Mouse (Mus musculus) heart, embryonic 12.5 days (tissue): ENCODE results near the gene Ppm1l. TPM values are rescaled to one million over a fixed set of nuclear protein-coding genes. Genes with fewer than 3 reads are reported as not detected.
"Not testable (repeated sequence)": the region's sequence is repeated elsewhere in the genome, so short reads cannot be mapped to it uniquely, and the experiment has no call there.

Experiments
- ATAC-seq: fragments of 200-750 bp; cut with Nextera tagmentation; 2 replicates; pipeline ENCODE4 v1.8.0; 2017; ENCODE audit warnings: moderate TSS enrichment, moderate library complexity; ENCODE audit not compliant: insufficient number of reproducible peaks, low FRiP score
- H3K27ac ChIP-seq: fragments of 300-500 bp; sonication (generic); 2 replicates; pipeline ENCODE4 v1.5.1; 2016; ENCODE audit warnings: mild to moderate bottlenecking, moderate library complexity; ENCODE audit not compliant: poor library complexity, severe bottlenecking
- H3K27me3 ChIP-seq: fragments of 300-500 bp; sonication (generic); replicated peaks from 2 replicates; pipeline ENCODE4 v1.6.1; 2016; ENCODE audit warnings: mild to moderate bottlenecking, moderate library complexity
- H3K36me3 ChIP-seq: fragments of 300-500 bp; sonication (generic); 2 replicates; pipeline ENCODE4 v1.6.1; 2016; ENCODE audit warnings: mild to moderate bottlenecking, moderate library complexity
- H3K4me1 ChIP-seq: fragments of 300-500 bp; sonication (generic); replicated peaks from 2 replicates; pipeline ENCODE4 v1.6.1; 2016; ENCODE audit warnings: mild to moderate bottlenecking
- H3K4me2 ChIP-seq: fragments of 300-500 bp; sonication (generic); 2 replicates; pipeline ENCODE4 v1.6.1; 2016; ENCODE audit warnings: mild to moderate bottlenecking, moderate library complexity
- H3K4me3 ChIP-seq: fragments of 300-500 bp; sonication (generic); 2 replicates; pipeline ENCODE4 v1.5.1; 2016; ENCODE audit warnings: mild to moderate bottlenecking
- H3K9ac ChIP-seq: fragments of 300-500 bp; sonication (generic); 2 replicates; pipeline ENCODE4 v1.6.1; 2016; ENCODE audit warnings: mild to moderate bottlenecking, moderate library complexity
- H3K9me3 ChIP-seq: fragments of 300-500 bp; sonication (generic); replicated peaks from 2 replicates; pipeline ENCODE4 v1.6.1; 2016; ENCODE audit warnings: mild to moderate bottlenecking, moderate library complexity
- WGBS: fragments of 180-500 bp; shearing (Covaris S2); methylation state at CpG from one replicate; pipeline ENCODE4 v1.1.7; 2016; 5-methylcytosine and 5-hydroxymethylcytosine counted together
- polyA plus RNA-seq: library from polyadenylated mRNA; unstranded; fragments of >200 nt; fragmentation: Nextera tagmentation; extraction: Ambion mirVana; gene quantifications from 2 replicates; pipeline ENCODE4 v1.2.1, GENCODE M21; 2016

The Ppm1l gene
- polyA plus RNA-seq, 1 experiment from 2014 or later, result 11.8 TPM

DNA sequence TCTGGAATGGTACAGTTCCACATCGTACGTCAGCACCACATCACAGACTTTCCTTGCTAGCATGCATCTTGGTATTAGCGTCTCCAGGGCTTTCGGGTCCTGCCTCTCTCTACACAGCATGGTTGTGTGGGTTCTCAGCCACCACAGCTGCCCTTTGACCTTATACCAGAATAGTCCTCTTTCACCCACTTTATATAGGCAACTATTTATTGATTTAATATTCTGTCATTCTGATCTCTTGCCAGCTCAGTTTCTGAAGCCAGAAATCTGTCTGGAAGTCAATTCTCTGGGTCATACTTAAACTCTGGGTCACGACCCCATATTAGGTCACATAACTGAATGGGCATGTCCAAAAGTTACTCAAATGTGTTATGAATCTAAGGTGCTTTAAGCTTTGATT lies 86.5 kb downstream of the Ppm1l start:
- Histone ChIP-seq H3K9me3 (0 out of 2 replicates have a peak, but pooled peaks cover 2% of the 10 kb centered on the region), H3K4me3 (no peak overlapping the region), H3K36me3 (no peaks in the 10 kb centered on the region), H3K4me1 (no peaks in the 10 kb centered on the region), H3K4me2 (no peak overlapping the region), H3K27ac (no peak overlapping the region), H3K9ac (no peak overlapping the region), H3K27me3 (no peaks in the 10 kb centered on the region)
- no peak for ATAC-seq
- WGBS, result 82% methylated on average over 5 of the region's 5 CpGs

DNA sequence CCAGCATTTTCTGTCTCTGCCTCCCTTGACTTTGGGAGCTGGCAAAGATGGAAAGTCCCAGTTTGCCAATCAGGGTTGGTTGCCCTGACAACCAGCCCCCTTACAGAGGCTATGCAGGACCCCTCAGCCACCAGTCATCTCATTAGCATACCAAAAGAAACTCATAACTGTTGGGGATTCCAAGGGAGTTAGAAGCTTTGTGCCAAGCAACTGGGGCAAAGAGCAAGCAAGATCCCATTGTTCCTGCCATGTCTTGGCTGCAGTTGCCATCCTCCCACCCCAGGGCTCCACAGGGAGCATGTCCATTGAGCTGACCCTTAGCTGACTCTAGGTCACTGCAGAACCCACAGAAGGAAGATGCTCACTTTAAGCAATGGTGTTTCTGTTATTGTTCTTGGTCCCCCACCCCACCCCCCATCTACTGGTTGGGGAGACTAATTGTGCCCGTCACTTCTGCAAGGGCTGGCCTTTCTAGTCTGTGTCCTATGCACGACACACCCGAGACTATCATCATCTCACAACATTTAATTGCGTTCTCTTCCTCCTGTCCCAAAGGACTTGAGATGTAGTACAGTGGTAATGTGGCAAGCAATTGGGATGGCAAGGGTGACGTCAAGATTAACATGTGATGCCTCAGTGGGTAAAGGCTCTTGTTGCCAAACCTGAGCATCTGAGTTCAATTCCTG lies 89.7 kb downstream of the Ppm1l start:
- no peaks in the 10 kb centered on the region for H3K36me3 ChIP-seq
- WGBS, result 89% methylated on average over 5 of the region's 5 CpGs
- no peak overlapping the region for H3K27ac ChIP-seq
- no peak overlapping the region for H3K4me3 ChIP-seq
- no peaks in the 10 kb centered on the region for H3K27me3 ChIP-seq
- H3K4me2 ChIP-seq, result no peak overlapping the region
- H3K4me1 ChIP-seq, result no peaks in the 10 kb centered on the region; the same call in 1 of the 2 replicates
- no peak overlapping the region for H3K9ac ChIP-seq
- 0 out of 2 replicates have a peak, but pooled peaks cover 2% of the 10 kb centered on the region for H3K9me3 ChIP-seq
- ATAC-seq, result no peak

DNA sequence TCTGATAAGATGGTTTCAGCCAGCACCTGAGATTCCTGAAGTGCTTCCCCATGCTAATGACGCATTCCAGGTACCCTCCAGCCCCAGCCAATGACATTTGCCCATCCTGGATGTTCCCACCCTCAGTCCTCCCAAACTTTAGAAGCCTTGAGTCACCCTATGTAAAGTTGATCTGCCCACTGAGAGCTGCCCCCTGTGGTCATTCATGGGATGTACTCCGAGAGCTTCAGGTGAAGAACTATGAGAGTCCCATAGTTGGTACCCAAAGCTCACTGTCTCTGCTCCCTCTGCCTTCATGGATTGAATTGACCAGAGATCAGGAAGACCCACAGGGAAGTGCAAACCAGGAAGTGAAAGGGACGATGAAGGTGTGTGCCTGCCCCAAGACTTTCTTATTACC lies 91.4 kb downstream of the Ppm1l start:
- H3K4me2 ChIP-seq, result no peak overlapping the region
- H3K9me3 ChIP-seq, result no peaks in the 10 kb centered on the region
- no peak for ATAC-seq
- no peaks in the 10 kb centered on the region; the same call in 1 of the 2 replicates for H3K4me1 ChIP-seq
- no peak overlapping the region for H3K9ac ChIP-seq
- H3K36me3 ChIP-seq, result no peaks in the 10 kb centered on the region
- no peaks in the 10 kb centered on the region for H3K27me3 ChIP-seq
- WGBS, result 69% methylated on average over 3 of the region's 3 CpGs
- H3K27ac ChIP-seq, result no peak overlapping the region
- no peak overlapping the region for H3K4me3 ChIP-seq

DNA sequence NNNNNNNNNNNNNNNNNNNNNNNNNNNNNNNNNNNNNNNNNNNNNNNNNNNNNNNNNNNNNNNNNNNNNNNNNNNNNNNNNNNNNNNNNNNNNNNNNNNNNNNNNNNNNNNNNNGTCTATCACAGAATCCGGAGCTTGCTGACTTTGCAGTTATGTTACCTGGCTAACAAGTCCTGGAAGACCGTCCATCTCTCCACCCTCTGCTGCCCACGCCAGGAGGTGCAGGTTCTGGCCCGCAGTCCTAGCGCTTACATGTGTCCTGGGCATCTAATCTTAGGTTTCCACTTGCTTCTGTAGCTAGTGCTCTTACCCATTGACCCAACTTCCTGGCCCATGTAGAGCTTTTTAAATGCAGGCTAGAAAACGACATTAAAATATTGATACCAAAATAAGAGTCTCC lies 99.5 kb downstream of the Ppm1l start:
- Histone ChIP-seq H3K4me1 (no peaks in the 10 kb centered on the region), H3K27ac (no peak overlapping the region), H3K4me2 (no peak overlapping the region), H3K27me3 (no peaks in the 10 kb centered on the region), H3K9me3 (no peaks in the 10 kb centered on the region), H3K9ac (no peak overlapping the region), H3K4me3 (no peak overlapping the region), H3K36me3 (no peaks in the 10 kb centered on the region)
- ATAC-seq, result no peak
- WGBS, result 76% methylated on average over 6 of the region's 6 CpGs

DNA sequence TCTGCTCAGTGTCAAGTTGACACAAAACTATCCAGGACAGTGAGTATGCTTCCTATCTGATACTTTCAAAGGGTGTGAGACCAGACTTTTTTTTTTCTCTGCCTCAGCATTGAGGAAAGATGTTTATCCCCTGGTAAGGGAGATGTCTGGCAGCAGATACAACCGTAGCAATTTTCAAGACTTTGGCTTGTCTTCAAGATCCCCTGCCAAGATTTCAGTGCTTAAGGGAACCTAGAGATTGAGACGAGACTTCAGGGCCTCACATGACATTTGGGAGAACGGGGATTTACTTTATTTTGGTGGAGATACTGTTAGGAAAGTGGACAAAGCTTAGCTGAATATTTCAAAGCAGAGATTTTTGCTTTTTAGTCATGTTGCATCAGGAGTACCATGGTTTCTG lies 106.1 kb downstream of the Ppm1l start:
- no peak overlapping the region for H3K27ac ChIP-seq
- WGBS, result 78% methylated on average over 3 of the region's 3 CpGs

GRCm38 (mm10) chr3:69423371-69423770 lies 106.7 kb downstream of the Ppm1l start:
- 73% methylated on average over 4 of the region's 4 CpGs for WGBS
- peaks cover 6% of the 10 kb centered on the region; the same call in 1 of the 2 replicates for H3K9me3 ChIP-seq
- H3K27me3 ChIP-seq, result no peaks in the 10 kb centered on the region
- ATAC-seq, result no peak
- no peak overlapping the region for H3K27ac ChIP-seq
- H3K9ac ChIP-seq, result no peak overlapping the region
- H3K36me3 ChIP-seq, result no peaks in the 10 kb centered on the region
- H3K4me3 ChIP-seq, result no peak overlapping the region
- no peak overlapping the region for H3K4me2 ChIP-seq
- peaks cover 4% of the 10 kb centered on the region; the same call in 1 of the 2 replicates for H3K4me1 ChIP-seq

More for the DNA sequence above, 106.1 kb downstream of the Ppm1l start:
- Histone ChIP-seq H3K4me1 (peaks cover 4% of the 10 kb centered on the region; the same call in 1 of the 2 replicates), H3K4me2 (no peak overlapping the region), H3K27me3 (no peaks in the 10 kb centered on the region), H3K36me3 (no peaks in the 10 kb centered on the region), H3K9ac (no peak overlapping the region), H3K9me3 (peaks cover 6% of the 10 kb centered on the region; the same call in 1 of the 2 replicates), H3K4me3 (no peak overlapping the region)
- ATAC-seq, result no peak

- 71% methylated on average over 2 of the region's 2 CpGs for WGBS
- not testable (repeated sequence) for H3K9ac ChIP-seq, H3K27me3 ChIP-seq, H3K4me2 ChIP-seq, H3K27ac ChIP-seq, H3K36me3 ChIP-seq, H3K9me3 ChIP-seq, H3K4me1 ChIP-seq, H3K4me3 ChIP-seq, ATAC-seq
Measured at GRCm38 (mm10) chr3:69424781-69425180, 108.1 kb downstream of the Ppm1l start.

DNA sequence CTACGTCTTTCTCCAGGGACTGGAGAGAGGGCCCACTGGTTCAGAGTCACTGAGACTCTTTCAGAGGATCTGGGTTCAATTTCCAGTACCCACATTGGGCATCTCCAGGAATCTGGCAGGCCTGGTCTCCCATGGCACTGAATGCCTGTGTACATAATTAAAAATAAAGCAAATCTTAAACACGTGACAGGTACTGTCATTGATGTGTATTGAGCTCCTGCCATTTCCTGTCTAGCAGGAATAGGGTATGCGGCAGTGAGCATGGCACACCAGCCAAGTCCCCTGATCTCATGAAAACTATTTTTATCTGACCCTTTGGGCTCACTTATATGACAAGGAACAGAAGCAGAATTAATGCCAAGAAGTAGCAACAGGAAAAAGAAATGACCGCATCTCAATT lies 110.6 kb downstream of the Ppm1l start:
- H3K27me3 ChIP-seq, result no peaks in the 10 kb centered on the region
- no peak for ATAC-seq
- no peak overlapping the region for H3K4me2 ChIP-seq
- WGBS, result 71% methylated on average over 4 of the region's 4 CpGs
- H3K4me1 ChIP-seq, result peaks cover 4% of the 10 kb centered on the region; the same call in 1 of the 2 replicates
- no peak overlapping the region for H3K27ac ChIP-seq
- H3K4me3 ChIP-seq, result no peak overlapping the region
- H3K9ac ChIP-seq, result no peak overlapping the region
- H3K36me3 ChIP-seq, result no peaks in the 10 kb centered on the region
- peaks cover under 1% of the 10 kb centered on the region; the same call in 1 of the 2 replicates for H3K9me3 ChIP-seq

DNA sequence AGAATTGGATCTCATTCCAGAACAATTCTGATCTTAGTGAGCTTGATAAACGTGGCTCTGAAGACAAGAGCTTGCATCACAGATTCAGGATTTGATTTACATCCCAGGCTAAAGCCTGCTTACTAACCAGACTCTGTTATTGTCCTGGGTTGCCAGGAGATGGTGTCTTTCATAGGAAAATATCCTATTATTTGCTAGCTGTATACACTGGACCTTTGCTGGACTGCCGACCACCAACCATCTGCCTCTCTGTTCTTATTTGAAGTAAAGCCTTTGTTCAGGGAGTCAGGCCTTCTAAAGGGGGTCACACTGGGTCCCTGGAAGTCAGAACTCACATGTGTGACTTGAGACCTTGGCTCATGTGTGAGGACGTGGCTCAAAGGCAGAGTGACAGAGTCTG lies 111.6 kb downstream of the Ppm1l start:
- Histone ChIP-seq H3K27me3 (no peaks in the 10 kb centered on the region), H3K4me3 (no peak overlapping the region), H3K4me1 (peaks cover 4% of the 10 kb centered on the region; the same call in 1 of the 2 replicates), H3K4me2 (no peak overlapping the region), H3K9me3 (no peaks in the 10 kb centered on the region), H3K36me3 (no peaks in the 10 kb centered on the region), H3K9ac (no peak overlapping the region), H3K27ac (no peak overlapping the region)
- WGBS, result 77% methylated on average over 3 of the region's 3 CpGs
- no peak for ATAC-seq

- no peak overlapping the region for H3K27ac ChIP-seq
- H3K27me3 ChIP-seq, result no peaks in the 10 kb centered on the region
- H3K9ac ChIP-seq, result no peak overlapping the region
- no peak for ATAC-seq
- peaks cover 12% of the 10 kb centered on the region for H3K4me1 ChIP-seq
- H3K36me3 ChIP-seq, result no peaks in the 10 kb centered on the region
- 86% methylated on average over 5 of the region's 5 CpGs for WGBS
- H3K4me2 ChIP-seq, result no peak overlapping the region
- no peaks in the 10 kb centered on the region for H3K9me3 ChIP-seq
- H3K4me3 ChIP-seq, result no peak overlapping the region
Measured at GRCm38 (mm10) chr3:69429319-69429718, 112.7 kb downstream of the Ppm1l start.

DNA sequence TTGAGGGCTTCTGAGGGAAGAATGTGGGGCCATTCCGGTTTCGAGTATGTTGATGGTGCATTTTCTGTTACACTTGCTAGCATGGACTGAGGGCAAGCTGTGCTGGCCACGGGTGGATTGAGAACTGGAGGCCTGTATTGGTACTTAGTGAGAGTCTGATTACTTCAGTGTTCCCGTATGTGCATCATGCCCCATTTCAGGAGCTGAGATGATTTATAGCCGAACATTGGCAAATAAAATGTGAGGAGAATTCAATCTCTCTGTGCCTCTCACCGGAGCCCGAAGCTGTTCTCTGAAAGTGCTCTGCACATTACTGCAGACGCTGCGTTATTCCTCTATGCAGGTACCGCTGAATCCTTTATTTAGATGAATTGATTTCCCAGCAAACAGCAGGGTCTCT lies 116.9 kb downstream of the Ppm1l start:
- H3K4me3 ChIP-seq, result no peak overlapping the region
- no peak overlapping the region for H3K4me2 ChIP-seq
- no peak overlapping the region for H3K9ac ChIP-seq
- no peaks in the 10 kb centered on the region for H3K27me3 ChIP-seq
- H3K36me3 ChIP-seq, result no peaks in the 10 kb centered on the region
- H3K27ac ChIP-seq, result peak overlapping the region; percentile 33; the same call in 1 of the 2 replicates
- H3K4me1 ChIP-seq, result peaks cover 9% of the 10 kb centered on the region; the same call in 1 of the 2 replicates
- no peak for ATAC-seq
- no peaks in the 10 kb centered on the region for H3K9me3 ChIP-seq
- WGBS, result 88% methylated on average over 10 of the region's 10 CpGs
